In the genomic region with DNA sequence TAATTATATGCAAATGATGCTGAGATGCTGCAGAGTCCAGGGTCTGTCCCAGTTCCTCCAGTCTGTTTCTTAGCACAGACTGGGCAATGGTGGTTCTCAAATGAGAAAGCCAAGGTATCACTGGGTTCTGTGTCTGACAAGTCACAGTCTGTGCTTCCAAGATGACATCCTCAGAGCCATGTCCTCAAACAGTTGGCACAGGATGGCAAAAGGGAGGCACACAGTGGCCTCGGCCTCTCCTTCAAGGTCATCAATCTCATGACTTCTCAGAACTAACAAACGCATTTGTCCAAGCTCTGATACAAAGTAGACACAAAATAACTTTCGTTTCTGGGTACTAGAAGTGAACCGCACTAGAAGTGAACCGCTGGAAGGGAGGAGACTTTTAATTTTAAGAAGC, we compare ENCODE assay signal across 12 mouse cellular contexts. TPM values are rescaled to one million over a fixed set of nuclear protein-coding genes. Genes with fewer than 3 reads are reported as not detected.
"Had no signal": no experiment of that assay in that cellular context is flagged by ENCODE, and none has a peak within 500 bp of the region (broad histone marks: within the 10 kb centered on the region; RNA-seq: fewer than 3 reads in every experiment).

No protein-coding gene starts in this region.

- DNase-seq: lung, adult 18-20 months; lung, embryonic 14.5 days; lung, postnatal 10 days; midbrain, embryonic 14.5 days; retina, postnatal 1 day; right cerebral cortex, adult 18-20 months; right cerebral cortex, postnatal 25 days; right cerebral cortex, postnatal 4 days; spleen, adult 18-20 months; thymus, adult 18-20 months; thymus, postnatal 14 days had no signal

RNA-seq across cellular contexts. Expression of a gene that starts 9.8 kb away (rescaled TPM):
- total RNA-seq: megakaryocyte, adult 5-6 weeks had no signal
